Mouse (Mus musculus): Measurements from ENCODE around the gene Rnf113a1.
"Not testable (repeated sequence)": the region's sequence is repeated elsewhere in the genome, so short reads cannot be mapped to it uniquely, and the experiment has no call there.

GRCm38 (mm10) chrX:37222158-37222557, 31.1 kb downstream of the Rnf113a1 start, which contains the start of gene Rhox1:
- TF ChIP-seq POLR2A (IDR thresholded peaks at IDR 0.05; ENCODE audit: low read depth, low read length); CTCF (conservative IDR thresholded peaks at IDR 0.05; ENCODE audit: insufficient read depth, insufficient read length, low read depth, low read length): not testable (repeated sequence)
